Mouse (Mus musculus) midbrain, postnatal 0 days (tissue): ENCODE measurements around the gene Cmbl. TPM values are rescaled to one million over a fixed set of nuclear protein-coding genes. Genes with fewer than 3 reads are reported as not detected.
A peak's percentile ranks its signal among the peaks of the same experiment; 100 is the strongest.

Source experiments
- ATAC-seq: fragments of 200-750 bp; cut with Nextera tagmentation; 2 replicates; pipeline ENCODE4 v1.8.0; 2017; ENCODE audit warnings: moderate number of reproducible peaks, mild to moderate bottlenecking, moderate TSS enrichment, moderate library complexity; ENCODE audit not compliant: low FRiP score
- DNase-seq: peaks from one replicate; pipeline ENCODE4 v3.0.0-alpha.2; 2015; ENCODE audit warnings: low spot score
- H3K27ac ChIP-seq: fragments of 300-500 bp; sonication (generic); 2 replicates; pipeline ENCODE4 v1.5.1; 2014; ENCODE audit warnings: low read depth, mild to moderate bottlenecking, low read length, mixed read lengths
- H3K27me3 ChIP-seq: fragments of 300-500 bp; sonication (generic); 2 replicates; pipeline ENCODE4 v1.6.1; 2014; ENCODE audit warnings: low read length, control low read depth, mixed read lengths; ENCODE audit not compliant: insufficient read depth
- H3K36me3 ChIP-seq: fragments of 300-500 bp; sonication (generic); 2 replicates; pipeline ENCODE4 v1.6.1; 2014; ENCODE audit warnings: low read length, control low read depth, mixed read lengths; ENCODE audit not compliant: insufficient read depth
- H3K4me1 ChIP-seq: fragments of 300-500 bp; sonication (generic); 2 replicates; pipeline ENCODE4 v1.6.1; 2014; ENCODE audit warnings: mild to moderate bottlenecking, control low read depth, antibody characterized with exemption, low read length, mixed read lengths; ENCODE audit not compliant: insufficient read depth
- H3K4me2 ChIP-seq: fragments of 300-500 bp; sonication (generic); 2 replicates; pipeline ENCODE4 v1.6.1; 2014; ENCODE audit warnings: low read depth, mild to moderate bottlenecking, low read length, mixed read lengths; ENCODE audit not compliant: poor library complexity, severe bottlenecking
- H3K4me3 ChIP-seq: fragments of 300-500 bp; sonication (generic); 2 replicates; pipeline ENCODE4 v1.5.1; 2014; ENCODE audit warnings: low read depth, mild to moderate bottlenecking, low read length, moderate library complexity
- H3K9ac ChIP-seq: fragments of 300-500 bp; sonication (generic); replicated peaks from 2 replicates; pipeline ENCODE4 v1.6.1; 2014; ENCODE audit warnings: mild to moderate bottlenecking, low read length, moderate library complexity, mixed read lengths; ENCODE audit not compliant: poor library complexity, severe bottlenecking
- H3K9me3 ChIP-seq: fragments of 300-500 bp; sonication (generic); 2 replicates; pipeline ENCODE4 v1.6.1; 2016; ENCODE audit warnings: low read length, control low read depth
- CTCF ChIP-seq: IDR thresholded peaks from 2 replicates; pipeline ENCODE4 v1.5.1; 2016; ENCODE audit warnings: antibody characterized with exemption, mild to moderate bottlenecking
- WGBS: fragments of 180-500 bp; shearing (Covaris S2); extraction: QIAGEN DNeasy Blood & Tissue Kit; methylation state at CpG from one replicate; pipeline ENCODE4 v1.1.7; 2014; 5-methylcytosine and 5-hydroxymethylcytosine counted together
- polyA plus RNA-seq: library from polyadenylated mRNA; unstranded; fragments of >200 nt; fragmentation: Nextera tagmentation; extraction: Ambion mirVana; gene quantifications from 2 replicates; pipeline ENCODE4 v1.2.1, GENCODE M21; 2015
- total RNA-seq: library from RNA; depleted of rRNA; stranded (reverse); fragments of >200 nt; gene quantifications from 2 replicates; pipeline ENCODE4 v1.2.3, GENCODE M21; 2014

Cmbl gene
- total and polyA plus RNA-seq, 2 experiments from 2014 or later: 25.9 to 34.3 TPM

- TF ChIP-seq CTCF: no peak
- Histone ChIP-seq H3K27me3 (no peaks in the 10 kb centered on the region), H3K27ac (no peak overlapping the region), H3K4me1 (no peaks in the 10 kb centered on the region), H3K36me3 (peaks cover 21% of the 10 kb centered on the region), H3K4me2 (no peak overlapping the region), H3K4me3 (no peak overlapping the region), H3K9ac (no peak overlapping the region), H3K9me3 (no peaks in the 10 kb centered on the region)
- ATAC-seq (no peak), DNase-seq (no peak)
- 89% methylated on average over 2 of the region's 2 CpGs for WGBS
Observed at GRCm38 (mm10) chr15:31614666-31615065, 49.5 kb downstream of the Cmbl start.

- Histone ChIP-seq H3K36me3 (peaks cover 16% of the 10 kb centered on the region), H3K9ac (no peak overlapping the region), H3K4me1 (no peaks in the 10 kb centered on the region), H3K27me3 (no peaks in the 10 kb centered on the region), H3K4me2 (no peak overlapping the region), H3K4me3 (no peak overlapping the region), H3K9me3 (no peaks in the 10 kb centered on the region), H3K27ac (no peak overlapping the region)
- TF ChIP-seq CTCF: no peak
- DNase-seq (no peak), ATAC-seq (no peak)
- WGBS: 94% methylated on average over 9 of the region's 9 CpGs
Observed at GRCm38 (mm10) chr15:31617261-31617660, 52.1 kb downstream of the Cmbl start.

- peak; percentile 68 for DNase-seq
- Histone ChIP-seq H3K4me1 (no peaks in the 10 kb centered on the region), H3K27me3 (no peaks in the 10 kb centered on the region), H3K9me3 (no peaks in the 10 kb centered on the region), H3K9ac (no peak overlapping the region), H3K4me3 (no peak overlapping the region), H3K4me2 (no peak overlapping the region), H3K36me3 (peaks cover 16% of the 10 kb centered on the region), H3K27ac (no peak overlapping the region)
- WGBS: 91% methylated on average over 8 of the region's 8 CpGs
- TF ChIP-seq CTCF: peak; percentile 75
- ATAC-seq: no peak
Observed at GRCm38 (mm10) chr15:31619521-31619920, 54.3 kb downstream of the Cmbl start.

- Histone ChIP-seq H3K27me3 (no peaks in the 10 kb centered on the region), H3K4me2 (no peak overlapping the region), H3K9me3 (no peaks in the 10 kb centered on the region), H3K4me3 (no peak overlapping the region), H3K36me3 (no peaks in the 10 kb centered on the region), H3K9ac (no peak overlapping the region), H3K4me1 (no peaks in the 10 kb centered on the region), H3K27ac (no peak overlapping the region)
- ATAC-seq: no peak
- peak; percentile 22 for DNase-seq
- WGBS: 58% methylated on average over 12 of the region's 12 CpGs
- no peak for TF ChIP-seq CTCF
Observed at GRCm38 (mm10) chr15:31627277-31628154, 62.3 kb downstream of the Cmbl start.

GRCm38 (mm10) chr15:31628180-31628579 lies 63.0 kb downstream of the Cmbl start:
- no peak for DNase-seq

GRCm38 (mm10) chr15:31629556-31629955 lies 64.4 kb downstream of the Cmbl start:
- WGBS: 91% methylated on average over 3 of the region's 3 CpGs
- no peaks in the 10 kb centered on the region for H3K9me3 ChIP-seq
- no peak overlapping the region for H3K27ac ChIP-seq
- no peak overlapping the region for H3K9ac ChIP-seq
- H3K27me3 ChIP-seq: no peaks in the 10 kb centered on the region
- no peak for DNase-seq
- H3K4me3 ChIP-seq: no peak overlapping the region
- H3K4me1 ChIP-seq: no peaks in the 10 kb centered on the region
- ATAC-seq: no peak
- no peak overlapping the region for H3K4me2 ChIP-seq
- H3K36me3 ChIP-seq: no peaks in the 10 kb centered on the region
- no peak for TF ChIP-seq CTCF

More at GRCm38 (mm10) chr15:31628180-31628579, 63.0 kb downstream of the Cmbl start:
- no peak for TF ChIP-seq CTCF
- Histone ChIP-seq H3K36me3 (no peaks in the 10 kb centered on the region), H3K4me2 (no peak overlapping the region), H3K27me3 (no peaks in the 10 kb centered on the region), H3K9ac (no peak overlapping the region), H3K9me3 (no peaks in the 10 kb centered on the region), H3K27ac (no peak overlapping the region), H3K4me1 (no peaks in the 10 kb centered on the region), H3K4me3 (no peak overlapping the region)
- 67% methylated on average over 10 of the region's 10 CpGs for WGBS
- ATAC-seq: no peak
